Mouse (Mus musculus) myocyte (in vitro differentiated cells): Measurements from ENCODE around the gene Wrap53.

ENCODE experiments used
- POLR2A ChIP-seq: IDR thresholded peaks from one replicate; pipeline ENCODE4 v1.6.1; 2011; ENCODE audit warnings: low read depth, mild to moderate bottlenecking, control low read depth, moderate library complexity; ENCODE audit not compliant: insufficient read length
- SRF ChIP-seq: IDR thresholded peaks from one replicate; pipeline ENCODE4 v1.6.1; 2011; ENCODE audit warnings: low read depth; ENCODE audit not compliant: control insufficient read depth, insufficient read length
- TCF12 ChIP-seq: IDR thresholded peaks from one replicate; pipeline ENCODE4 v1.6.1; 2011; ENCODE audit warnings: mild to moderate bottlenecking, control low read depth; ENCODE audit not compliant: poor library complexity, insufficient read depth, severe bottlenecking

- TF ChIP-seq POLR2A (no peak), SRF (no peak), TCF12 (no peak)
Measured at GRCm38 (mm10) chr11:69622406-69622805, 42.4 kb upstream of the Wrap53 start.
